Mouse (Mus musculus) intestine, postnatal 0 days (tissue): ENCODE measurements around the gene B4gat1. TPM values are rescaled to one million over a fixed set of nuclear protein-coding genes. Genes with fewer than 3 reads are reported as not detected.

Source experiments
- ATAC-seq: fragments of 200-750 bp; cut with Nextera tagmentation; 2 replicates; pipeline ENCODE4 v1.8.0; 2017; ENCODE audit warnings: mild to moderate bottlenecking, moderate TSS enrichment, moderate library complexity
- H3K27ac ChIP-seq: fragments of 300-500 bp; sonication (generic); 2 replicates; pipeline ENCODE4 v1.5.1; 2014; ENCODE audit warnings: mild to moderate bottlenecking, low read depth, low read length, moderate library complexity
- H3K27me3 ChIP-seq: fragments of 300-500 bp; sonication (generic); replicated peaks from 2 replicates; pipeline ENCODE4 v1.6.1; 2014; ENCODE audit warnings: low read length, mixed read lengths; ENCODE audit not compliant: control insufficient read depth, insufficient read depth
- H3K36me3 ChIP-seq: fragments of 300-500 bp; sonication (generic); 2 replicates; pipeline ENCODE4 v1.6.1; 2014; ENCODE audit warnings: mild to moderate bottlenecking, moderate library complexity; ENCODE audit not compliant: control insufficient read depth, insufficient read depth
- H3K4me1 ChIP-seq: fragments of 300-500 bp; sonication (generic); replicated peaks from 2 replicates; pipeline ENCODE4 v1.6.1; 2014; ENCODE audit warnings: antibody characterized with exemption, low read length, mixed read lengths; ENCODE audit not compliant: control insufficient read depth, insufficient read depth
- H3K4me2 ChIP-seq: fragments of 300-500 bp; sonication (generic); replicated peaks from 2 replicates; pipeline ENCODE4 v1.6.1; 2014; ENCODE audit warnings: low read depth, mild to moderate bottlenecking, moderate library complexity
- H3K4me3 ChIP-seq: fragments of 300-500 bp; sonication (generic); 2 replicates; pipeline ENCODE4 v1.5.1; 2014; ENCODE audit warnings: low read depth, low read length
- H3K9ac ChIP-seq: fragments of 300-500 bp; sonication (generic); 2 replicates; pipeline ENCODE4 v1.6.1; 2014; ENCODE audit warnings: mild to moderate bottlenecking, low read depth, low read length
- H3K9me3 ChIP-seq: fragments of 300-500 bp; sonication (generic); 2 replicates; pipeline ENCODE4 v1.6.1; 2016; ENCODE audit warnings: mixed run types; ENCODE audit not compliant: control insufficient read depth
- CTCF ChIP-seq: sonication (generic); IDR thresholded peaks from 2 replicates; pipeline ENCODE4 v1.5.1; 2016; ENCODE audit warnings: low read depth, mild to moderate bottlenecking, control low read depth, antibody characterized with exemption, moderate library complexity
- WGBS: fragments of 180-500 bp; shearing (Covaris S2); extraction: QIAGEN DNeasy Blood & Tissue Kit; methylation state at CpG from one replicate; pipeline ENCODE4 v1.1.7; 2014; 5-methylcytosine and 5-hydroxymethylcytosine counted together
- polyA plus RNA-seq: library from polyadenylated mRNA; unstranded; fragments of >200 nt; fragmentation: Nextera tagmentation; extraction: Ambion mirVana; gene quantifications from 2 replicates; pipeline ENCODE4 v1.2.1, GENCODE M21; 2015

B4gat1 gene
- polyA plus RNA-seq, 1 experiment from 2014 or later: 17.9 TPM

- Histone ChIP-seq H3K4me1 (no peaks in the 10 kb centered on the region), H3K9me3 (no peaks in the 10 kb centered on the region), H3K9ac (0 out of 2 replicates have a peak overlapping the region, but pooled peaks have one; percentile 4), H3K36me3 (no peaks in the 10 kb centered on the region), H3K27me3 (peaks cover 32% of the 10 kb centered on the region), H3K4me3 (peak overlapping the region; percentile 38), H3K4me2 (peak overlapping the region; percentile 65), H3K27ac (peak overlapping the region; percentile 63)
- peak; percentile 77 for ATAC-seq
- no peak for TF ChIP-seq CTCF
- 2% methylated on average over 40 of the region's 40 CpGs for WGBS
These were observed 33.1 kb downstream of the B4gat1 start for GRCm38 (mm10) chr19:5071545-5072369.

- no peaks in the 10 kb centered on the region for H3K9me3 ChIP-seq
- peaks cover 24% of the 10 kb centered on the region for H3K27me3 ChIP-seq
- peak; percentile 12; the same call in 1 of the 2 replicates for TF ChIP-seq CTCF
- peak overlapping the region; percentile 38 for H3K4me3 ChIP-seq
- peak; percentile 19; the same call in 1 of the 2 replicates for ATAC-seq
- 3% methylated on average over 20 of the region's 20 CpGs for WGBS
- H3K4me2 ChIP-seq: peak overlapping the region; percentile 65
- H3K4me1 ChIP-seq: no peaks in the 10 kb centered on the region
- H3K36me3 ChIP-seq: no peaks in the 10 kb centered on the region
- no peak overlapping the region for H3K9ac ChIP-seq
- H3K27ac ChIP-seq: peak overlapping the region; percentile 6; the same call in 1 of the 2 replicates
These were observed 33.9 kb downstream of the B4gat1 start for GRCm38 (mm10) chr19:5072389-5073019.

GRCm38 (mm10) chr19:5073028-5073427 is 34.4 kb downstream of the B4gat1 start:
- TF ChIP-seq CTCF: peak; percentile 77
- Histone ChIP-seq H3K4me2 (peak overlapping the region; percentile 65), H3K4me3 (peak overlapping the region; percentile 38), H3K27me3 (peaks cover 21% of the 10 kb centered on the region), H3K36me3 (no peaks in the 10 kb centered on the region), H3K4me1 (no peaks in the 10 kb centered on the region), H3K27ac (no peak overlapping the region), H3K9me3 (no peaks in the 10 kb centered on the region), H3K9ac (no peak overlapping the region)
- ATAC-seq: no peak
- WGBS: 2% methylated on average over 15 of the region's 15 CpGs

- no peak for TF ChIP-seq CTCF
- Histone ChIP-seq H3K4me1 (no peaks in the 10 kb centered on the region), H3K4me3 (peak overlapping the region; percentile 38; the same call in 1 of the 2 replicates), H3K4me2 (peak overlapping the region; percentile 65), H3K27ac (no peak overlapping the region), H3K9me3 (no peaks in the 10 kb centered on the region), H3K36me3 (no peaks in the 10 kb centered on the region), H3K9ac (no peak overlapping the region), H3K27me3 (peaks cover 17% of the 10 kb centered on the region)
- WGBS: 18% methylated on average over 5 of the region's 5 CpGs
- no peak for ATAC-seq
These were observed 34.9 kb downstream of the B4gat1 start for GRCm38 (mm10) chr19:5073518-5073917.

- peak; percentile 31; the same call in 1 of the 2 replicates for TF ChIP-seq CTCF
- Histone ChIP-seq H3K4me3 (no peak overlapping the region), H3K36me3 (no peaks in the 10 kb centered on the region), H3K4me1 (no peaks in the 10 kb centered on the region), H3K9ac (no peak overlapping the region), H3K9me3 (no peaks in the 10 kb centered on the region), H3K27ac (no peak overlapping the region), H3K4me2 (no peak overlapping the region), H3K27me3 (peaks cover 37% of the 10 kb centered on the region)
- no peak for ATAC-seq
- WGBS: 100% methylated on average over 1 of the region's 1 CpGs
These were observed 40.7 kb downstream of the B4gat1 start for GRCm38 (mm10) chr19:5079279-5079678.

GRCm38 (mm10) chr19:5082005-5082404 is 43.4 kb downstream of the B4gat1 start:
- TF ChIP-seq CTCF: no peak
- H3K4me1 ChIP-seq: no peaks in the 10 kb centered on the region
- no peak overlapping the region for H3K4me2 ChIP-seq
- no peak overlapping the region for H3K27ac ChIP-seq
- H3K9ac ChIP-seq: no peak overlapping the region
- H3K36me3 ChIP-seq: no peaks in the 10 kb centered on the region
- no peak for ATAC-seq
- H3K4me3 ChIP-seq: no peak overlapping the region
- 57% methylated on average over 18 of the region's 18 CpGs for WGBS
- peaks cover 58% of the 10 kb centered on the region for H3K27me3 ChIP-seq
- no peaks in the 10 kb centered on the region for H3K9me3 ChIP-seq
